Mouse (Mus musculus): ENCODE results near the gene Dnah17. TPM values are rescaled to one million over a fixed set of nuclear protein-coding genes. Genes with fewer than 3 reads are reported as not detected.

Dnah17 gene
- polyA plus RNA-seq, 1 experiment, result 0.16 TPM

DNA sequence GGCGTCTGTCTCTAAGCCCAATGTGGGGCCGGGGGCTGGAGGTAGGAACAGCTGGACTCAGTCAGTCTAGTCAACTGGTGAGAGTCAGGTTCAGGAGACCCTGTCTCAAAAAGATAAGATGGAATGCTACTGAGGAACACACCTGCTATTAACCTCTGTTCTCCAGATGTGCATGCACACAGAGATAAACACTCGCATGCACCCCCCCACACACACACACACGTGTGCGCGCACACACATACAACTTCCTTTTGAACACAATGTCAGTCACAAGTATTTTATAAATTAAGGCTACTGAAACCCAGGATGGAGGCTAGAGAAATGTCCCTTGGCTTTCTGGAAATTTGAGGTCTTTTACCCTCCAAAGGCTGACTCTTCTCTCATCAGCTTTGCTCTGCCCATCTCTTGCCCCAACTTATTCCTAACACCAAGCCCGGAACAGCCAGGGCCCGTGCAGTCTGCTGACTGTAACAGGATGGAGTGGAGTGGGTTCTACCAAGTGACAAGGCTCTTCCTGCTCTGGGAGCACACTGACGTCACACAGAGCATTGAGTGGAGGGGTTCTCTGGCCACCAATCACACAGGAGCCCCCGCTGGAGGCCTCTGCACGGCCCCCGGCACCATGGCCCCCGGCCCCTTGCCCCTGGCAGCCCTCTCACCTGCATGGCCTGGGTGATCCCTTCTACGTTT, 16.8 kb downstream of the Dnah17 start:
- Histone ChIP-seq H3ac (ENCODE audit: control insufficient read depth, insufficient read length) (no peak overlapping the region), H3K27me3 (ENCODE audit: control insufficient read depth, insufficient read depth, insufficient read length) (peaks cover 58% of the 10 kb centered on the region), H3K4me3 (no peak overlapping the region), H3K36me3 (ENCODE audit: control insufficient read depth, insufficient read depth) (no peaks in the 10 kb centered on the region), H3K4me2 (ENCODE audit: low read depth) (no peak overlapping the region), H3K79me2 (ENCODE audit: control insufficient read depth, insufficient read depth) (no peaks in the 10 kb centered on the region)
- TF ChIP-seq USF1 (IDR thresholded peaks at IDR 0.05; ENCODE audit: low read depth), result no peak
- no peak for TF ChIP-seq E2F4 (IDR thresholded peaks at IDR 0.05; ENCODE audit: insufficient read depth)
- TF ChIP-seq MYOD1 (IDR thresholded peaks at IDR 0.05; ENCODE audit: control insufficient read depth in 1 of 3, insufficient read length in 2 of 3, low read depth in 2 of 3), result no peak
- TF ChIP-seq TCF3 (IDR thresholded peaks at IDR 0.05; ENCODE audit: insufficient read length, low read depth), result no peak
- no peak for TF ChIP-seq CEBPB (IDR thresholded peaks at IDR 0.05; ENCODE audit: insufficient read depth, poor library complexity, severe bottlenecking)

DNA sequence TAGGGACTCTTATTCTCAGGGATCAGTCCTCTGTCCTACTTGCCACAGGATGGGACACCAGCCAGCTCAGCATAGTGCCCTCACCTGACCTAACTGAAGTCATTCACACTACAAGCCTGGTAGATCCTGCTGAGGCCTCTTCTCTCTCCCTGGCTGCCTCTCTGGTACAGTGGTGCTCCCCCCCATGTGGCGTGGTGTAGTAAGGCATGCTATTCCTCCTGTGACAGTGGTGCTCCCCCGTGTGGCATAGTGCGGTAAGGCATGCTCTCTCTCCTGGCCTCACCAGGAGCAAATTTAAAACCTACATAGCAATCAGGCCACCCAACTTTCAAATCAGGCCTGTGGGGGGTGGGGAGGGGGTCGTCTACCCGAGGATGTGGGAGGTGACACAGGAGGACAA, 26.4 kb downstream of the Dnah17 start:
- TF ChIP-seq POLR2A (IDR thresholded peaks at IDR 0.05; ENCODE audit: insufficient read length, low read depth) (no peak), MYOD1 (IDR thresholded peaks at IDR 0.05; ENCODE audit: control insufficient read depth in 1 of 3, insufficient read length in 2 of 3, low read depth in 2 of 3) (peak in 1 of 3 experiments; percentile 25), TCF3 (IDR thresholded peaks at IDR 0.05; ENCODE audit: insufficient read length, low read depth) (no peak), MYOG (IDR thresholded peaks at IDR 0.05; ENCODE audit: control insufficient read depth in 1 of 3, insufficient read depth in 1 of 3, insufficient read length in 2 of 3, low read depth in 2 of 3) (no peak), E2F4 (IDR thresholded peaks at IDR 0.05; ENCODE audit: insufficient read depth) (no peak), MAX (IDR thresholded peaks at IDR 0.05; ENCODE audit: low read depth) (no peak), CEBPB (IDR thresholded peaks at IDR 0.05; ENCODE audit: insufficient read depth, poor library complexity, severe bottlenecking) (no peak), POLR2AphosphoS2 (IDR thresholded peaks at IDR 0.05; ENCODE audit: insufficient read length, low read depth) (no peak), TCF12 (IDR thresholded peaks at IDR 0.05; ENCODE audit: insufficient read depth, poor library complexity, severe bottlenecking) (no peak)

DNA sequence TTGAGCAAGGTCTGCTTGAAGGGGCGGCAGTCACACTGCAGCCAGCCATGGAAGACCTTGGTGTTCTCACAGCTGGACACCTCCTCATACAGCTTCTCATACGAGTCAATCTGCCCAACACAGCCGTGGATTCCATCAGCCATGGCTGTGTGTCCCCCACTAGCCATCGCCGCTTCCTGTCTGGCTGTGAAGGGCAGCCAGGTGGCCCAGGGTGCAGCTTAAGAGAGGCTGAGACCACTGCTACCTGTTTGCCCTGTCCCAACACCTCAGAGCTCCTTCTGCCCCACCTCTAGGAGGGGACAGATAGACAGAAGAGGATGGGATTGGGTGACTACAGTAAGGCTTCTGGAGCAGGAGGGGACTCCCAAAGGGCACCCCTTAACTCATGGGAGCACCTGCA, 27.1 kb downstream of the Dnah17 start:
- Histone ChIP-seq H3ac (ENCODE audit: control insufficient read depth, insufficient read length) (no peak overlapping the region), H3K27me3 (ENCODE audit: control insufficient read depth, insufficient read depth, insufficient read length) (peaks cover 25% of the 10 kb centered on the region), H3K4me2 (ENCODE audit: low read depth) (no peak overlapping the region), H3K79me2 (ENCODE audit: control insufficient read depth, insufficient read depth) (no peaks in the 10 kb centered on the region), H3K36me3 (ENCODE audit: control insufficient read depth, insufficient read depth) (no peaks in the 10 kb centered on the region), H3K4me3 (no peak overlapping the region)
- TF ChIP-seq E2F4 (IDR thresholded peaks at IDR 0.05; ENCODE audit: insufficient read depth) (no peak), SRF (IDR thresholded peaks at IDR 0.05; ENCODE audit: control insufficient read depth, insufficient read length, low read depth) (no peak), POLR2A (IDR thresholded peaks at IDR 0.05; ENCODE audit: insufficient read length, low read depth) (no peak), MYOG (IDR thresholded peaks at IDR 0.05; ENCODE audit: control insufficient read depth in 1 of 3, insufficient read depth in 1 of 3, insufficient read length in 2 of 3, low read depth in 2 of 3) (no peak), TCF12 (IDR thresholded peaks at IDR 0.05; ENCODE audit: insufficient read depth, poor library complexity, severe bottlenecking) (no peak), TCF3 (IDR thresholded peaks at IDR 0.05; ENCODE audit: insufficient read length, low read depth) (no peak), MAX (IDR thresholded peaks at IDR 0.05; ENCODE audit: low read depth) (no peak), POLR2AphosphoS2 (IDR thresholded peaks at IDR 0.05; ENCODE audit: insufficient read length, low read depth) (no peak), USF1 (IDR thresholded peaks at IDR 0.05; ENCODE audit: low read depth) (no peak), CEBPB (IDR thresholded peaks at IDR 0.05; ENCODE audit: insufficient read depth, poor library complexity, severe bottlenecking) (no peak), REST (IDR thresholded peaks at IDR 0.05; ENCODE audit: insufficient read depth, insufficient read length) (no peak), MYOD1 (IDR thresholded peaks at IDR 0.05; ENCODE audit: control insufficient read depth in 1 of 3, insufficient read length in 2 of 3, low read depth in 2 of 3) (no peak)

More for the DNA sequence above, 26.4 kb downstream of the Dnah17 start:
- H3K4me2 ChIP-seq (ENCODE audit: low read depth), result no peak overlapping the region
- H3K79me2 ChIP-seq (ENCODE audit: control insufficient read depth, insufficient read depth), result no peaks in the 10 kb centered on the region
- peaks cover 25% of the 10 kb centered on the region for H3K27me3 ChIP-seq (ENCODE audit: control insufficient read depth, insufficient read depth, insufficient read length)
- no peak overlapping the region for H3K4me3 ChIP-seq
- H3K36me3 ChIP-seq (ENCODE audit: control insufficient read depth, insufficient read depth), result no peaks in the 10 kb centered on the region
- H3ac ChIP-seq (ENCODE audit: control insufficient read depth, insufficient read length), result no peak overlapping the region

DNA sequence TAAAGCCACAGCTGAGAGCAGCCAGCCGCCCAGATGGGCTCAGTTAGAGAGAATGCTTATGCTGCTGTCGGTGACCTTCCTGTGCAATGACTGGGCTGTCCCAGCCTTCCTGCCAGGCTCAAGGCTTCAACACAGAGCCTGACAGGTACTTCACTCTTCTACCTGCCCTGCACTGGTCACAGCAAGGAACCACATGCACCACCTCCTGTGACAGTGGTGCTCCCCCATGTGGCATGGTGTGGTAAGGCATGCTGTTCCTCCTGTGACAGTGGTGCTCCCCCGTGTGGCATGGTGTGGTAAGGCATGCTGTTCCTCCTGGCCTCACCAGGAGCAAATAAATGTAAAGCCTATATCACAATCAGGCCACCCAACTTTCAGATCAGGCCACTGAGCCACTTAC, 27.6 kb downstream of the Dnah17 start:
- Histone ChIP-seq H3K79me2 (ENCODE audit: control insufficient read depth, insufficient read depth) (no peaks in the 10 kb centered on the region), H3K4me3 (no peak overlapping the region), H3K4me2 (ENCODE audit: low read depth) (no peak overlapping the region), H3K27me3 (ENCODE audit: control insufficient read depth, insufficient read depth, insufficient read length) (peaks cover 25% of the 10 kb centered on the region), H3K36me3 (ENCODE audit: control insufficient read depth, insufficient read depth) (no peaks in the 10 kb centered on the region), H3ac (ENCODE audit: control insufficient read depth, insufficient read length) (no peak overlapping the region)
- TF ChIP-seq TCF3 (IDR thresholded peaks at IDR 0.05; ENCODE audit: insufficient read length, low read depth) (no peak), E2F4 (IDR thresholded peaks at IDR 0.05; ENCODE audit: insufficient read depth) (no peak), POLR2AphosphoS2 (IDR thresholded peaks at IDR 0.05; ENCODE audit: insufficient read length, low read depth) (no peak), MAX (IDR thresholded peaks at IDR 0.05; ENCODE audit: low read depth) (peak; percentile 86), POLR2A (IDR thresholded peaks at IDR 0.05; ENCODE audit: insufficient read length, low read depth) (peak; percentile 27), REST (IDR thresholded peaks at IDR 0.05; ENCODE audit: insufficient read depth, insufficient read length) (peak; percentile 23), MYOG (IDR thresholded peaks at IDR 0.05; ENCODE audit: control insufficient read depth in 1 of 3, insufficient read depth in 1 of 3, insufficient read length in 2 of 3, low read depth in 2 of 3) (peak in 2 of 3 experiments; percentile 23 to 58), SRF (IDR thresholded peaks at IDR 0.05; ENCODE audit: control insufficient read depth, insufficient read length, low read depth) (peak; percentile 20), USF1 (IDR thresholded peaks at IDR 0.05; ENCODE audit: low read depth) (no peak), TCF12 (IDR thresholded peaks at IDR 0.05; ENCODE audit: insufficient read depth, poor library complexity, severe bottlenecking) (no peak), MYOD1 (IDR thresholded peaks at IDR 0.05; ENCODE audit: control insufficient read depth in 1 of 3, insufficient read length in 2 of 3, low read depth in 2 of 3) (peak in 2 of 3 experiments; percentile 33 to 54), CEBPB (IDR thresholded peaks at IDR 0.05; ENCODE audit: insufficient read depth, poor library complexity, severe bottlenecking) (no peak)
